Mouse (Mus musculus) kidney, adult 10 weeks (tissue): ENCODE data around the gene Gm28308. TPM values are rescaled to one million over a fixed set of nuclear protein-coding genes. Genes with fewer than 3 reads are reported as not detected.

Source experiments
- polyA plus RNA-seq: library from polyadenylated mRNA; stranded (reverse); fragments of 350-450 nt; fragmentation: Illumina TruSeq; extraction: RNeasy Lipid Tissue Mini Kit (QIAGEN cat#74804); gene quantifications from one replicate; pipeline ENCODE4 v1.2.3, GENCODE M21; 2014; ENCODE audit warnings: low read depth, low replicate concordance

Gene Gm28308
- not detected for polyA plus RNA-seq

GRCm38 (mm10) chr6:52213119-52213986 lies at the start of gene Gm28308, which contains the start of gene Hoxa3:
TSS of gene Gm28308 (minus strand) at chr6:52213339.
TSS of gene Hoxa3 (minus strand) at chr6:52213336.

GRCm38 (mm10) chr6:52260654-52261575 lies 47.8 kb upstream of the Gm28308 start, which contains the start of gene Hoxa13:
TSS of gene Hoxa13 (minus strand) at chr6:52260880.

GRCm38 (mm10) chr6:52245757-52246142 lies 32.6 kb upstream of the Gm28308 start, which contains the start of gene Hoxa11:
TSS of gene Hoxa11 (minus strand) at chr6:52245810.

GRCm38 (mm10) chr6:52240389-52241000 lies 27.4 kb upstream of the Gm28308 start, which contains the start of gene Hoxa10:
TSS of gene Hoxa10 (minus strand) at chr6:52240854.

GRCm38 (mm10) chr6:52230516-52231165 lies 17.5 kb upstream of the Gm28308 start, which contains the start of gene Hoxa9:
TSS of gene Hoxa9 (minus strand) at chr6:52231089.

GRCm38 (mm10) chr6:52221337-52221992 lies 8.3 kb upstream of the Gm28308 start, which contains the start of gene Hoxa7:
TSS of gene Hoxa7 (minus strand) at chr6:52221854.

GRCm38 (mm10) chr6:52208072-52208867 lies 4.9 kb downstream of the Gm28308 start, which contains the start of gene Hoxa6:
TSS of gene Hoxa6 (minus strand) at chr6:52208722.

GRCm38 (mm10) chr6:52204050-52204752 lies 8.9 kb downstream of the Gm28308 start, which contains the start of gene Hoxa5:
TSS of gene Hoxa5 (minus strand) at chr6:52204587.

GRCm38 (mm10) chr6:52190906-52191810 lies 22.0 kb downstream of the Gm28308 start, which contains the start of gene Hoxa4:
TSS of gene Hoxa4 (minus strand) at chr6:52191753.

GRCm38 (mm10) chr6:52177061-52177735 lies 35.9 kb downstream of the Gm28308 start, which contains the start of gene 5730596B20Rik:
TSS of gene 5730596B20Rik (plus strand) at chr6:52177498.

GRCm38 (mm10) chr6:52164626-52165440 lies 48.3 kb downstream of the Gm28308 start, which contains the start of gene Hoxa2:
TSS of gene Hoxa2 (minus strand) at chr6:52164831.

GRCm38 (mm10) chr6:52158276-52159051 lies 54.7 kb downstream of the Gm28308 start, which contains the start of gene Hoxa1:
TSS of gene Hoxa1 (minus strand) at chr6:52158317.

